Mouse (Mus musculus) cerebellum, adult 11 months (tissue): ENCODE results near the gene Bcr.

Experiments used
- DNase-seq: peaks from one replicate; pipeline ENCODE4 v3.0.0; 2022

Bcr gene

DNA sequence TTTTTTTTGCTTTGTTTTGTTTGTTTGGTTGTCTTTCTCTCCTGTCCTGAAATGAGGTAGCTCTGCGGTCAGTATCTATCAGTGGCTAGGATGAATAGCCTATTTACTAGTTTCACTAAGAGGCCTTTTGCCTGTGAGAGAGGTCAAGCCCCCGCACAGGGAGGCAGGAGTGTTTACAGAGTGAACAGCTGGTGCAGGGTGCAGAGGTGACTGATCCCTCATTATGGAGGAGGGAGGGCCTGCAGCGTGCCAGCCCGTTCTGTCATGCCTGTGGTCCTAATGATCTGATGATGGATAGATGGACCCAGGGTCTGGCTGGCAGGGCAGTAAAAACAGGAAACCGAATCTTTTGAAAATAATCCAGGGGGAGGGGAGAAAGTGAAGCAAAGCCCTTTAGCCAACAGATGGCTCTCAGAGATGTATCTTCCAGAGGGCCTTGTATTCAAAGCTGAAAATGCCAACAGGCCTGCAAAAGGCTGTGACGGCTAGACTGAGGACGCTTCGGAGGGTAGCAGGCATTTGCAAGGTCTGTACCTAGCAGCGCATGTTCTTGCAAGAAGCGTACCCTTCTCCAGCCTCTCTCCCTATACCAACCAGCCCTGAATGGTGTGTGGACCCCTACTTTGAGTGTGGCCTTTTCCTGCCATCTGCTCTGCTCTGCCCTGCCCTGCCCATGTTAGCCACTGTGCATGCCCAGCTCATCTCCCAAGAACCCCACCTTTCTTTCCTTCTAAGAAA lies 38.2 kb downstream of the Bcr start:
- no peak for DNase-seq

DNA sequence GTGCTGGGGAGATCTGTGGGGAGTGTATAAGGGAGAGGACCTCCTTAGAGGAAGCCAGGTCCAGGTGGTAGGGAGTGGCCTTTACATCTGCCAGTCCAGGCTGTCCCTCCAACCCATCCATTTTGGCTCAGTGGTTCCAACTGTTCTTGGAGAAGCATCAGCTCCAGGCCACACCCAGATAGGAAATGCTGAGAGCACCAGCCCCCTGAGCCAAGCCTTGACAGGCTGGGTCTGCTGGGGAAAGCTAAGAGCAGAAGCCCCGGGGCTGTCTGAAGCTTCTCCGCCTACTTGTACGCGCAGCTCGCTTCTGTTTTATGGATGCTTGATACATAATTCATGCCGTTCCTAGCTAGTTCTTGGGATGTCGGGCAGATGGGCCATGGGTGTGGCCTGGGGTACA lies 39.9 kb downstream of the Bcr start:
- no peak for DNase-seq

DNA sequence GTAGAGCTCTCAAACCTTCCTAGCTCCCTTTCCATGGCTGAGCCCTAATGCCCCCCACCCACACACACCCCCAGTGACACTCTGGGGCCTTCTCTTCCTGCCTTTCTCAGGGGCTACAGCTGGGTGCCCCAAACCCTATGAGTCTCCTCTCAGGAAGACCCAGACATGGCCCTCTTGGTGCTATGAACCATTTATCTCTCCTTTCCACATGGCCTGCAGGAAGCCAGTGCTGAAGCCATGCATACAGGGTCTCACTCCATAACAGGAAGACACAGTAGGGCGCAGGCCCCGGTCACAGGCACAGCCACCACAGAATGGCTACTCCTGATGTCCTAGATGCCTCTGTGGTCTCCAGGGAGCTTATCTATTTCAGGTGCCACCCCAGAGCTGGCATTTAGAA lies 43.1 kb downstream of the Bcr start:
- no peak for DNase-seq

DNA sequence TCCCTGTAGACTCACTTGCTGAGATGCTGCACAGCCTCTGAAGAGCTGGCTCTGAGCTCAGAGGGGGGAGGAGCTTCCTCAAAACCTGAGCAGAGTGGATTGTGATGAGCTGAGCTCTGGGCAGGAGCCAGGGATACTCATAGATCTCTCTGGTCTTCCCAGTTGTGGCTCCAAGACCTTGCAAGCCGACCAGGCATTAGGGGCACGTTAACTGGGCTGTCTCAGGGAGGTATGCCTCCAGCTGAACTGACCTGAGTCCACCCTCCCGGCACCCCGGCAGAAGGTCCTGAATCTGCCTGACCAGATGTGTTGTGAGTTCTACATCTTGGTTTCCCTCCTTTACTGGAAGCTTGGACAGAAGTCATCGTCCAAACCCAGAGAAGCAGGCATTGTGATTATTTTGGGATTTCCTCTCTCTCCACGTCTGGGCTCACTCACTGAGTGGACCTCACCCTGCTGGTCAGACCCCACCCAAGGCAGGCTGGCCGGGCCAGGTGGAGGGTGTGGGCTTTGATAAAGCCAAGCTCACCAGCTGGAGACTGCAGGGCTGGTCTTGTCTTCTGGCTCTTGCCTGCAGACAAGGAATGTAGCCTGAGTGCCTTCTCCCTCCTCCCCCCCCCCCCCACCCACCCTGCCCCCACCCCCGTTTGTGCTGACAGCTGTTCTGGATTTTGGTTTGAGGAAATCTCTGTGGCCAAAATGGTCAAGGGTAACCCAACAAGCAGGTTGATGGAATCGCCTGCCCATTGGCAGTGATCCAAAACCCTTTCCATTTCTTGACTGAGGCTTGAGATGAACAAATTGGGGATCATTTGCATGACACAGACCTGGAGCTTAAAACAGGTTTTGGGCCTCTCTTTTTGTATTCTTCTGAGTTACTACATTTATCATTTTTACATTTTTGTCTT lies 44.1 kb downstream of the Bcr start:
- no peak for DNase-seq

DNA sequence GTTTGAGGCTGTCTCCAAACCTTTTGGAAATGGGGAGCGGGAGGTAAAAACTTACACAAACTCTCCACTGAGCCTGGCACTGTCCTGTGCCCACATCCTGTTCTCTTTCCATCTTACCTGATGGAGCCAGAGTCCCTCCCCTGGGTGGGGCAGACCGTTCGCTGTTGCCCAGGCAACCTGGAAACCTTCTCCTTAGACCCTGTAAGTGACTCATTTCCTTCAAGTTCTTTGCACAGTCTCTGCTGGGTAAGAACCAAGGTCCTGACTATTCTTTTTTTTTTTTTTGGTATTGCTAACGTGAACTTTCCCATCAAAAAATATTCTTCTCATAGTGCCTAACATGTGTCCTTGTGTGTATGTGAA lies 44.7 kb downstream of the Bcr start:
- no peak for DNase-seq

DNA sequence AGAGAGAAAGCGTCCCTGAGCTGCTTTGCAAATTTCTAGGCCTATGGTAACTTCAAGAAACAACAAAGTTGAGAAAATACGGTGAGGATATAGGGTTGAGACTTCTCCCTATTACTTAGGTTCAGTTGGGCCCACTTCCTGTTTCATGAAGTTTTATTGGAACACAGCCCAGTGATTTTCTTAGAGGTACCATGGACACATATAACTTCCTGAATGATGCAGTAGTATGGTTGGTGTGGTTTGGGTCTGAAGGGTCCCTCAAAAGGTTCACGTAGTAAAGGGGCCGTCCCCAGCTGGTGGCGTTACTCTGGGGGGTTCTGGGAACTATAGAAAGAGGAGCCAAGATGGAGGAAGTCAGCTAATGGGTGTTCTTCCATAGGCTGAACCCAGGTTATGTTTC lies 45.3 kb downstream of the Bcr start:
- no peak for DNase-seq

DNA sequence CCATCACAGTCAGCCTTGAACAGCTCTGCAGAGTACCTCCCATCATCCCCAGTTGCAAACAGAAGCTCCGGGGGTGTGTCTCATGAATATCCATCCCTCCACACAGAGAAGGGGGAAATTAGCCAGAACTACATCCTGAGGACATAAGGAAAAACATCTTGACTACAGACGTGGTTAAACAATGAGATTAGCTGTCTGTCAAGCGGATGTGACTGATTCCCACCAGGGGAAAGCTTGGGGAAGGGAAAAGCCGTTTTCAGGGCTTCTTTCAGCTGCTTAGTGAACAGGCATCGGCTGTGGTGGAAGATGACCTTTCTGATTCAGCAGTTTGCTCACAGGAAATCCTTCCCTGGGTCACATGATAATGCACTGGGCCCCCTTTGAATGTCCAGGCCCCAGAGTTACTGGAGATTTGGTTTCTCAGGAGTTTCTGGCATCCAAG lies 46.6 kb downstream of the Bcr start:
- DNase-seq = no peak

DNA sequence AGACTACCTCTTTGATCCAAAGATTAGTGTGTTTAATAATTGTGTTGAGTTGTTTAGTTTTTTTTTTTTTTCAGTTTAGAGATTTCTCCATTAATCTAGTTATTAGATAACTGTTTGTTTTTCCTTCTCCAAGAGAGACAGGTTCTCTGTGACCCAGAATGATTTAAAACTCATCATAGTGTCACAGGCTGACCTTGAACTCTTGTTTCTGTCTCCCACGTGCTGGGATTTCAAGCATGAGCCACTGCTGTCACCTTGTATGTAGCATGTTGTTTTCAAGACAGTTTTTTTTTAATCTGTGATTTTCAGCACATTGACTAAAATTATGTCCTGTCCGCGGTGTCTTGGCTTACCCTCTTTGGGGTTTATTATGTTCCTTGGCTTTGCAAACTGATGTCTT lies 47.7 kb downstream of the Bcr start:
- no peak for DNase-seq

DNA sequence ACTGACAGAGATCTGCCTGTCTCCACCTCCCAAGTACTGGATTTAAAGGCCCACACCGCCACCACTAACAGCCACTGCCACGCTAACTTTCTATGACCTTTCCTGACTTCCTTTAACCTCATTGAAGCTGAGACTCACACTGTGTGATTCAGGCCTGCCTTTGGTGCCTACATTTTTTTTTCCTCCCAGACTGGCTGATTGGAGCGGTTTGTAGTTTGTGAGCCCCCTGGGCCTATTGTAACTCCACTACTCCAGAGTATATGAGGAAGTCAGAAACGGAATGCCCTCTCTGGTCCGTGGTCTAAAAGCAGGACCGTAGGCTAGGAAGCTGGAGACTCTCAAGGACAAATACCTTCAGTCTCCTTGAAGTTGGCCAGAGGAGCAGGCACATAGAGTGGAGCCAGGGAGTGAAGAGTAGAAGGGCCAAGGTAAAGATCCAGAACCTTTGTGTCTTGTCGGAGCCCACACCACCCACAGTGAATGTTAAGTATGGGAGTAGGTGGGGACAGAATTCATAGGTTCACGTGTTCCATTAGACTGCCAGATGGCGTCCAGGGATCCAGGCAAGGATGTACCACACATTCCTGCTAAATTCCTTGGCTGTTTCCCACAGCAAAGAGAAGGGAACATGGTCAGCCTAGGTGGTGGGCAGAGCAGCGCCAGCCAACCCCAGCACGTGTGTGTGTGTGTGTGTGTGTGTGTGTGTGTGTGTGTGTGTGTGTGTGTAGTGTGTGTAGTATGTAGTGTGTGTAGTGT lies 51.2 kb downstream of the Bcr start:
- DNase-seq = no peak

DNA sequence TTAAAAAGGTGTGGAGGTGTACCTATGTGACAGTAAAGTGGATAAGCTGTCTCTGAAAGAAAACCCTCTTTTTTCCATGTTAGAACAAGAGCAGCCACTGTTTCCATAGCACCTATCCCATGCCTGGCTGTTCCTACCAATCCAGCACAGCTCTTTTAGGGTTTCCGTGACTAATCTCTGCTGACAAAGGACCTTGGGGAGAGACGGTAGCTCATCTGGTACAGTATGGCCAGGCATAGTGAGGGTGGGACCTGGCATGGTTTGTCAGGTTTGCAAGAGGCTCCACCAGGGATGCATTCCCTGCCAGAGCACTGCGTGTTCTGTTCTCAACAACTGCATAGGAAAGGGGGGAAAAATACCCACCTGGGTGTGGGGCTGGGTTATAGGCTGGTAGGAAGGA lies 52.0 kb downstream of the Bcr start:
- DNase-seq = no peak

DNA sequence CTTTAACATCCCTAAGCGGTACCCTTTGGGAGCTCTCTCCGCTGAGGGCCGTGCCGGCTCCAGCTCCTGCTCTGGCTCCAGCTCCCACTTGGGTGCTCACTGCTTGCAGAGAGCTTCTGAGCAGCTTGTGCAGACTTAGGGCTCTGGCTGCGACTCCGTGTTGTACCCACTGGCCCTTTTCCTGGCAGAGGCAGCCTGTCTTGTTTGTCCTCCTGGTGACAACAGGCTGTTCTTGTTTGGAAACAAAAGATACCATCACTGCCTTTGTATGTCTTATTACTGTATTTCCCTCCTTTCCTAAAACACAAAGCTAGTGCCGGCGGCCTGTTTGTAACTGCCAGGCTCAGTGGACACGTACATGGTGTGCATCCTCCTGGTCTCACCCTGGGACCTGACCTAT lies 53.2 kb downstream of the Bcr start:
- no peak for DNase-seq

DNA sequence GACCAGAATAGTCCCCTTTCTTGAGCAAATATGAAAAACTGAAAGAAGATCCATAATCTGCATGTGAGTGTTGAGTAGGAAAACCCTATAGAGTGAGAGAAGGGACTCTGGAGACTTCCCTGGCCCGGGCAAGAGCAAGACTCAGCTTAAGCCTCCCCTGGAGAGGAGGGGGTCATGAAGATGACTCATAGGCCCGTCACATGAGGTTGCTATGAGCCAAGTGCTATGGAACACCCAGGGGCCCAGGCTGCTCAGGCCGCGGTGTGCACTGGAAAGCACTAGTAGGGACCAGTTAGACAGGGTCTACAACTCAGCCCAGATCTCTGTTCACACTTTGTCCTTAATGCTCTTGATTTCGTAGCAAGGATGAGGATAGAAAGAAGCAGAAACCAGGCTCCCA lies 54.8 kb downstream of the Bcr start:
- DNase-seq = no peak

DNA sequence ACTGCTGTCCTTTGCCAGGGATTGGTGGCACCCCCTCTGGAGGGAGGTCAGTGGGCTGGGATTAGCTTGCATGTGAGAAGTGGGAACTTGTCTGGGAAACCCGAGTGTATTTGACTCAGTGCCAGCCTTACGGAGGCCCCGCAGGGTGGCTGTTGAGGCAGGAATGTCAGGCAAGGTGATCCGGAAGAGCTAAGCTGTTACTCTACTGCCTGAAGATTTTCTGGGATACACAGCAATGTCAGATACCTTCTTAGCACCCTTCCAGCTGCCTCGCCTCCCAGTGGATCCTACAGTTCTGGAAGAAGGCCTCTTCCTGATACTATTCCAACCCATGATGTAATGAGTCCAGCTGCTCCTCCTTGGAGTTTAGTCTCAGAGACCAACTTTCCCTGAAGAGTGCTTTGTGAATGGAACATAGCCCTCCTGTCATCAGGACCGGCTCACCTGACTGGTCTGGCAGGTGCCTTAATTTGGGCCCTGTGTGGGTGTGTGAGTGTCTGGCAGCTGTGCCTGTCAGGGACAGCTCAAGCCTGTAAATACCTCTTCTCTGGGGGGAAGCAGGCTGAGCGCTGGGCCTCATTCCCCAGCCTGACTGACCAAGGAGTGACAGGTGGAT lies 56.6 kb downstream of the Bcr start:
- DNase-seq = no peak

DNA sequence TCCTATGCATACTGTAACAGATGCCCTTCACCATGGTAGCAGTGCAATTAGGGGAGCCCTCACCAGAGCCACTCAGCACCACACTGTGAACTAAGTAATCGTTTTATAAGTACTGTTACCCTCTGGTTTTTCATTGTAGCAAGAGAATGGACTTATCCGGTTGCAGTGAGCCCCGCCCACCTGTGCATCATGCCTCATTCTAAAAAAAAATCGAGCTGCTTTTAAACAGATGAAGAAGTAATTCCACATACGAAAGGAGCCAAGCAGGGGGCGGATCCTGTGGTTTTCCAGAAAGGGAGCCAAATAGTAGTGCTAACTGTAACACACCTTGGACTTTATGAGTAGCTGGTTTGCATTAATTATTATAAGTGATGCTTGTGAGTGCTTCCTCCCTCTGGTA lies 58.1 kb downstream of the Bcr start:
- no peak for DNase-seq

DNA sequence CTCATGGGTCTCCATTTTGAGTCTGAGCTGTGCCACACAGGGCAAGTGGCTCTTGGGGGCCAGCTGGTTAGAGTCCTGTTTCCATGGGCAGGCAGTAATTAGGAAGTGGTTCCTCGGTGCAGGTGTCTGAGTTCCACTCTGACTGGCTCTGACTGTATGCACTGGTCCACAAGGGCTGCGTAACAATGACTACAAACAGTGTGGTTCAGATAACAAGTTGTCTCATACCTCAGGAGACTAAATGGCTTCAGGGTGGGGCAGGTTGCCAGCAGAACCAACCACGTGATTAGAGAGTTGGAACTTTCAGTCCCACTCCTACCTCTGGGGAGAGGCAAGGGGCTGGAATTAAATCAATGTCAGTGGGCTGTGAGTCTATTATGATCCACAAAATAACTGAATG lies 59.0 kb downstream of the Bcr start:
- DNase-seq = no peak

DNA sequence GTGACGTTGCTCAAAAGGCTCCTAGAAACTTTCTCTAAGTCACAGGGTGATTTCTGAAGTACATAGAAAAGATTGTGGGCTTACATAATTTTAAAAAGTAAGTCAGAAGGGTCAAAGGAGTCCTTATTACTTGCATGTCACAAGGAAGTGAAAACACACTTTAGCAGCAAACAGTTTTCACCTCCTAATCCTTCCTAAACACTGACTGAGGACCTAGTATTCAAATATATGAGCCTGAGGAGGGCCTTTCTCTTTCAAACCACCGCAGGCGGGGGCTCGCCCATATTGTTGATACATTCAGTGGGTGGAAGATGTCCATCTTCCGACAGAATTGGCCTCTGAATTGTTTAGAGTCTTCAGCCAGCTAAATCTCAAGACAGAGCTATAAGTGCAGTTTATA lies 59.8 kb downstream of the Bcr start:
- DNase-seq = no peak

DNA sequence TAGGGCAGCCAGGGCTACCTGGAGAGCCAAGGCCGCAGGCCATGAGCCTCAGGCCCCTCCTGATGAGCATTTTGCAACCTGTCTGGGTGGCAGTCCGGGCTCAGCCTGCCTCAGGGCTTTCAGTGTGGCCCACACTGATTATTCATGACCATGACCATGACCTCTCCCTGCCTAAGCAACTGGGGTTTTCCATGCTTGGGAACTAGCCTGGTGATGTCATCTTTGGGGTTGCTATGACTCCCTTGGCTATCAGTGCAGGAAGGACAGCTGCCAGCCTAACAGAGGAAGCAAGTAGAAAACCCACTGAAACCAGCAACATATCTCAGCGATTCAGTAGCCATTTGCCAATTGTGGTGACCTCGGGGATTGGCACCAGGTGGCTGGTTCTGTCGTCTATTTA lies 60.6 kb downstream of the Bcr start:
- no peak for DNase-seq

DNA sequence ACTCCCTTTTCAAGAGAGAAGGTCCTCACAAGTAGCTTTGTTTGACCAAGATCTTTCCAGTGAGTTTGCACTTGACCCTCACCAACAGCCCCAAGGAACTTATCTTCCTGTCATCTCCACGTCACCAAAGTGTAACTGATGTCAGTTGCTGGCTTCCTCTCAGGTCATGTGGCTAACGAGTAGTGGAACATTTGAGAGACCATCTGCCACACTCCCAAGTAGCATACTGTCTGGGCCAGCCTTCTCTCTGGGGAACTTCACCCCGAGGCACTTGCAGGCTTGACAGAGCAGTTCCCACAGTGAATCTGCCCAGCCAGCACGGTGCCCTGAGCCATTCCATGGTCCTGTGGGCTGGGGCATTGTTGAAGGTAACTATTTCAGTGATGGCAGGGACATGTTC lies 65.2 kb downstream of the Bcr start:
- no peak for DNase-seq

DNA sequence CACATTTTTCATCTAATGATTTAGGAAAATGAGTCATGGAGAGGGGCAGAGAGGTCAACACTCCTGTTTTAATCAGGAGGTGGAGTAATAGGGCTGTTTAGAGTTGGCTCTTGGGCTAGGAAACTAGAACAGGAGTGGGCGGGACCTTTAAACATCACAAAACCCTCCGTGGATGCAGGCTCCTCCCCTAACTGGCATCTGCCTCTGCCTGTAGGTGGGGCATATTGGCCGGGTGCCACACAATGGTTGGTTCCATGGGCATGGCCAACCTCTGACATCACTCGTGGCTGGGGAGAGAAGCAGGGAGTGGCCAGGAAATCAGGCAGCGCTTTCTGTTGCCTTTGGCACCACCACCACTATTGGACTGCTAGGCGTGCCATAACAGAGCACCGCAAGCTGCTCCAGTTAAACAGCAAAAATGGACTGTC lies 68.9 kb downstream of the Bcr start:
- no peak for DNase-seq

DNA sequence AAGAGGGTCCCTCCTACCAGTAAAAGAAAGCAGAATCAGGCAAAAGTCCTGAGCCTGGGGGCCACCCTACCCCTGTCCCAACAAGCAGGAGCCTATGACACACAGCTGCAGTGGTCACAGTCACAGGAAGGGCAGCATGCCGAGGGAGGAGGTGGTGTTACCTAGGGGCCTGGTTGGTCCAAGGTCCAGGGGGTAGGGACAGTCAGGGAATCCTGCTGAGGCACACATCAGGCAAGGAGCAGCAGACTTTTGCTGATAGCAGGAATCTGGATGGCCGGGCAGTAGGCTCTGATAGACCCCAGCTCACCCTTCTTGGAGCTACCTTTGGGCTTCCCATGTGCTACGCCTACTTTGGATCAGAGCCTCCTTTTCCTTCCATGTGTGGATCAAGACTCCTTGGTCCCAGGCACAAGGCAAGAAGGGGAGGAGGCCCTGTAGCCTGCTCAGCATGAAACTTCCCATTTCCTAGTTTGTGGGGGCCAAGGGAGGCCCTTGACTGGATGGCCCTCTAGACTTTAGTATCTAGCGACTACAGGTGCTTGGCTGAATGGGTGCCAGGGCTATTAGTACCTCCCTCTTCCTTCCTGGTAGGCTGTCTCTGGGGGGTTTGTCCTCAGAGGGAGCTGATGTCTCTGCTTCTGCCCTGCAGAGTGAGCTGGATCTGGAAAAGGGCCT lies 70.1 kb downstream of the Bcr start:
- DNase-seq = no peak

DNA sequence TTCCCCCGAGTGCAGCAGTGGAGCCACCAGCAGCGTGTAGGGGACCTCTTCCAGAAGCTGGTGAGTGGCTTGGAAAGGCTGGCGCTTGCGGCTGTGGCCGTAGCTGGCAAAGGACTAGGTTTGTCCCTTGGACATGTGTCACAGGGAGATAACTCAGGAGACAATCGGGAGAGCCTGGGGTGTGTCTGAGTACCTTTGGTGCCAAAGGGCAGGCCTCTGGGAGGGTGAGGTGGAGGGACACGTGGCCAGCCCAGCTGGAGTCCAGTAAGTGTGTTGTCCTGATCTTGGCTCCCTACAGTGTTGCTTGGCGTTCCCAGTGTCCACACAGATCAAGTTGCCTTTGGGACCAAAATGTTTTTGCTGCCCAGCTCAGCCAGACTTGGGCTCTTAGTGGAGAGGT lies 71.2 kb downstream of the Bcr start:
- no peak for DNase-seq

DNA sequence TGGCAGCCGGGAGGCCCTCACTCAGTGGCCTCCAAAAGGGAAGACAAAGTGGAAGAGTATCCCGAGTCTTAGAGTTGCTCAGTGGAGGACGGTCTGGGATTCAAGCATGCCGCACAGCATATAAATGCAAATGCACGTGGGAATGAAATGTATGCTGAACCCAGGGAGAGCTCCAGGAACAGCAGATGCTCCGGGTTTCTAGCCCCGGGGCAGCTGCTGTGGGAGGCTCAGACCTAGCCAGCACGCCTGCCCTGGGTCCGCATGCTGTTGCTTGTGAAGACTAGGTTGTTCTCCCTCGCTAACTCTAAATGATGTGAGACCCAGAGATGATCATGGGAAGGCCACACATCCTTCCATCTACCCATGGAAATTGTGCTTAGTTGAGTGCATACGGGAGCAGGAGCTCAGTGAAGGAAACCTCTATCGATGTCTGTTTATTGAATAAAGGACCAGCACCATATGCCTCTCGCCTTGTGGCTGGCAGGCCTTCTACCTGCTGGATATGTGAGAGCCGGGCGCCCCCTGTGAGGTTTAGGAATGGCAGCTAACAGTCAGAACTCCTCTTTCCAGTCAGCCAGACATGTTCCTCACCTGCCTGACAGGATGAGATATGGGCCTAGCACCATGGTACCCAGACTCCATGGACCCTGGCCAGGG lies 74.6 kb downstream of the Bcr start:
- DNase-seq = peak; percentile 57
